Mouse (Mus musculus): ENCODE results near the gene Pccb. TPM values are rescaled to one million over a fixed set of nuclear protein-coding genes. Genes with fewer than 3 reads are reported as not detected.

The Pccb gene
- total RNA-seq, 2 experiments from 2014 or later = 65.1 to 73.7 TPM

DNA sequence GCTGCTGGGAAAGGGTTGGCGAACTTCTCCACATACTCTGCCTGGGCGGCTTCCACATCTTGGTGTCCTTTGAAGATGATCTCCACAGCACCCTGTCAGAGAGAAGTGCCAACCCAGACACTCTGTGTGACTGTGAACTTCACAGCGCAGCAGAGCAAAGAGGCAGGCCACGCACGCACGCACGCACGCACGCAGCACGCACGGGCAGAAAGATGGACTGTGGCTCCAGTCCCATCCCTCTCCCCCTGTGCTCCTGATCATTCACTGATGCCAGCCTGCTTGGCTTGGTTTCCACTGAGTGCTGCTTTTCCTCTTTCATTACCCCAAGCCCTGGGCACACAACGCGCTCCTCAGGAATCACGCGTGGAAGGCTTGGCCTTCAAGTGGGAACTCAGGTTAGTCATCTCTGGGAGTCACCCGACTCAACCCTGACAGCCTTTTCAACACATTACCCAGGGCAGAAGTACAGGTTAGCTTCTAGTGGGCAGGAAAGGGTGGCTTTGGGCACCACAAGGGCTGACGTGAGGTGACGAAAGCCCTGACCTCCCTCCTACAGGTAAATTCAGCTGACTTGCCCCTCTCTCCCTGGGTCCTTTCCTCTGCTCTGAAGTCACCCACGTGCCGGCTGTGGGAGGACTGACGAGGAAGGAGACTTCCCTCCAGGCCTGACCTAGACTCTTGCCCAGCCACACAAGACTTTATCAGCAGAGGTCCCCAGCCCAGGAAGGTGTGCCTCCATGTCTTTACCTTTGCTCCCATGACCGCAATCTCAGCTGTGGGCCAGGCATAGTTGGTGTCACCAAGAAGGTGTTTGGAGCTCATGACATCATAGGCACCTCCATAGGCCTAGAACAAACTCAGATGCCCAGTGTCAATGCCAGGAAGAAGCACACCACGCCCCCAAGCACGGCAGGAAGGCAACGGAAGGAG lies 50.1 kb downstream of the Pccb start:
- DNase-seq = no peak

GRCm38 (mm10) chr9:100982786-100983185 lies 51.9 kb downstream of the Pccb start:
- no peak for DNase-seq

GRCm38 (mm10) chr9:100979260-100979659 lies 55.4 kb downstream of the Pccb start:
- peak; percentile 9 for DNase-seq

GRCm38 (mm10) chr9:100978666-100979065 lies 56.0 kb downstream of the Pccb start:
- no peak for DNase-seq

- no peak for DNase-seq
Measured at GRCm38 (mm10) chr9:100969461-100969860, 65.2 kb downstream of the Pccb start.

DNA sequence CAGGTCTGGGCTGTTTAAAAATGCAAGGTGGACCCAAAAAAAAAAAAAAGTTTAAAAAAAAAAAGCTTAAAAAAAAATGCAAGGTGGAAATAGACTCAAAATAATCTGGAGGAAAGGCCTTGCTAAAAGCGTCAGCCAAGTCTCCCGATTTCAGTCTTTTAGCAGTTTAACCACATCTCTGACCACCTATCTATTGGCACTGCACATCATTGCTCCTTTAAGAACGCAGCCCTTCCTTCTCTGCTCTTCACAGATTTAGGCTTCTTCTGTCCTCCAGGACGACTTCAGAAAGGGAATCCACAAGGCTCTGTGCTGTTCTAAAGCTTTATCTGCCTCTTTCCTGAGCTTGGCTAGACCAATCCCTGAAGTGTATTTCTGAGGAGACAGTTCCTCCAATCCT lies 70.6 kb downstream of the Pccb start:
- DNase-seq = no peak

GRCm38 (mm10) chr9:100963428-100963912 lies 71.2 kb downstream of the Pccb start:
- no peak for DNase-seq

GRCm38 (mm10) chr9:100962903-100963427 lies 71.7 kb downstream of the Pccb start:
- no peak for DNase-seq

DNA sequence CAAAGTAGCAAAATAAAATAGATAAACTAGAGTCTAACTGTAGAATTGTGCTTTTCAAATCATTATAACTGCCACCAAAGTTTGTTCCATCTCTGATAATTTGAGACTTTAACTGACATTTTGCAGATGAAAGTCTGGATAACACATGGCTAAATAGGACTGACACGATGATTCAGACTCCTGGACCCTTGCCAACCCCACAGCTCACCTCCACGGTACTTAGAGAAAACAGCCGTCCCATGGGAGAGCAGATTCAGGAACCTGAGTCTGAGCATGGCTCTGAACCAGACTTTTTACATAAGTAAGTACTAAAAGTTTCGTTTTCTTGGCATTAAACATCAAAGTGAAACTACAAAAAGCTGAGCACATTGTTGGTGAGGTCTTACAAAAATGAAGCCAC lies 83.2 kb downstream of the Pccb start:
- DNase-seq = peak; percentile 39

GRCm38 (mm10) chr9:100944677-100945365 lies 89.9 kb downstream of the Pccb start:
- no peak for DNase-seq

DNA sequence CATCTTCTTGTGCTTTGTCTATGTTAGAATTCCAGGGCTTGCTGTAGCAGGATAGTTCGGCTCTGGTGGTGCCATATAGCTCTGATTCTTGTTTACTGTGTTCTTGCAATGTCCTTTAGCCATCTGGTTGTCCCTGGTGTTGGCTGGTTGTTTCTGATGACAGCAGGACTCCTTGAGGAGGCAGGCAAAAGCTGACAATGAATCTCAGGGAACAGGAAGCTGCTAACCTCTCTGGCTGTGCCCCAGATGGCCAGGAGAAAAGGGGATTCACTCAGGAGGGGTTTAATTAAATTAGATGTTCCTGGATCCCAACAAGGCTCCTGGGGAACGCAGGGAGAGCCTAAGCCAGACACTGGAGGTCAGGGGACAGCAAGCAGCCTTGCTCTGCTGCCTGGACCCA lies 92.7 kb downstream of the Pccb start:
- DNase-seq = no peak

Other genes with a start within 250 kb of the Pccb start
- 10 to 100 TPM; 38.4 to 41.7 TPM for gene Msl2, start 39.2 kb upstream of the Pccb start, total RNA-seq (2021)
- 100 to 1,000 TPM; 179 to 189 TPM for gene Ppp2r3a, start 216.9 kb upstream of the Pccb start, total RNA-seq (2021)